Mouse (Mus musculus): ENCODE data around the gene Vsir. TPM values are rescaled to one million over a fixed set of nuclear protein-coding genes. Genes with fewer than 3 reads are reported as not detected.

Vsir gene
- 7.2 and 9.0 TPM in 2 replicates for polyA plus RNA-seq (2015; fragmentation: Nextera tagmentation; extraction: Ambion mirVana)

- peak within 1 kb of the TSS; percentile 66 for H3K9ac ChIP-seq
- 1% methylated on average over 37 of the region's 37 CpGs for WGBS
- ATAC-seq = peak; percentile 77
- peak within 1 kb of the TSS; percentile 87 for H3K27ac ChIP-seq
- peak within 1 kb of the TSS; percentile 86 for H3K4me2 ChIP-seq (replicated peaks)
- peaks cover 55% of the 10 kb centered on the region for H3K4me1 ChIP-seq (replicated peaks)
- no peaks in the 10 kb centered on the region for H3K36me3 ChIP-seq
- H3K9me3 ChIP-seq = no peaks in the 10 kb centered on the region
- no peaks in the 10 kb centered on the region for H3K27me3 ChIP-seq (replicated peaks)
- H3K4me3 ChIP-seq (replicated peaks) = peak within 1 kb of the TSS; percentile 51
Measured at GRCm38 (mm10) chr10:60346701-60347405, at the start of gene Vsir. Gene Vsir, plus strand, starts transcription at chr10:60346851.

GRCm38 (mm10) chr10:60299636-60300035 lies 47.0 kb upstream of the Vsir start:
- H3K4me3 ChIP-seq (replicated peaks) = no peak overlapping the region

GRCm38 (mm10) chr10:60303419-60303818 lies 43.2 kb upstream of the Vsir start:
- no peak for ATAC-seq
- Histone ChIP-seq H3K4me2 (replicated peaks) (no peak overlapping the region), H3K9ac (no peak overlapping the region), H3K9me3 (no peaks in the 10 kb centered on the region), H3K4me1 (replicated peaks) (no peaks in the 10 kb centered on the region), H3K36me3 (peaks cover 34% of the 10 kb centered on the region), H3K4me3 (replicated peaks) (no peak overlapping the region), H3K27ac (no peak overlapping the region), H3K27me3 (replicated peaks) (no peaks in the 10 kb centered on the region)
- WGBS = 88% methylated on average over 17 of the region's 17 CpGs

More at GRCm38 (mm10) chr10:60299636-60300035, 47.0 kb upstream of the Vsir start:
- H3K4me2 ChIP-seq (replicated peaks) = no peak overlapping the region
- peaks cover 49% of the 10 kb centered on the region for H3K36me3 ChIP-seq
- no peaks in the 10 kb centered on the region for H3K9me3 ChIP-seq
- H3K27ac ChIP-seq = no peak overlapping the region
- WGBS = 98% methylated on average over 12 of the region's 12 CpGs
- H3K27me3 ChIP-seq (replicated peaks) = no peaks in the 10 kb centered on the region
- H3K9ac ChIP-seq = no peak overlapping the region
- no peaks in the 10 kb centered on the region for H3K4me1 ChIP-seq (replicated peaks)
- no peak for ATAC-seq

GRCm38 (mm10) chr10:60304854-60305628 lies 41.6 kb upstream of the Vsir start:
- ATAC-seq = peak; percentile 80
- Histone ChIP-seq H3K9me3 (no peaks in the 10 kb centered on the region), H3K4me1 (replicated peaks) (no peaks in the 10 kb centered on the region), H3K36me3 (peaks cover 20% of the 10 kb centered on the region), H3K4me2 (replicated peaks) (no peak overlapping the region), H3K9ac (no peak overlapping the region), H3K27ac (no peak overlapping the region), H3K4me3 (replicated peaks) (no peak overlapping the region), H3K27me3 (replicated peaks) (no peaks in the 10 kb centered on the region)
- WGBS = 59% methylated on average over 15 of the region's 15 CpGs

GRCm38 (mm10) chr10:60310629-60311028 lies 36.0 kb upstream of the Vsir start:
- H3K4me2 ChIP-seq (replicated peaks) = no peak overlapping the region
- H3K27me3 ChIP-seq (replicated peaks) = no peaks in the 10 kb centered on the region
- no peak overlapping the region for H3K4me3 ChIP-seq (replicated peaks)
- no peak for ATAC-seq
- H3K36me3 ChIP-seq = no peaks in the 10 kb centered on the region
- WGBS = 89% methylated on average over 13 of the region's 13 CpGs
- H3K27ac ChIP-seq = no peak overlapping the region
- no peaks in the 10 kb centered on the region for H3K4me1 ChIP-seq (replicated peaks)
- H3K9me3 ChIP-seq = no peaks in the 10 kb centered on the region
- H3K9ac ChIP-seq = no peak overlapping the region

- ATAC-seq = no peak
- no peaks in the 10 kb centered on the region for H3K4me1 ChIP-seq (replicated peaks)
- no peaks in the 10 kb centered on the region for H3K9me3 ChIP-seq
- no peak overlapping the region for H3K27ac ChIP-seq
- H3K27me3 ChIP-seq (replicated peaks) = no peaks in the 10 kb centered on the region
- H3K4me2 ChIP-seq (replicated peaks) = no peak overlapping the region
- H3K36me3 ChIP-seq = no peaks in the 10 kb centered on the region
- H3K4me3 ChIP-seq (replicated peaks) = no peak overlapping the region
- no peak overlapping the region for H3K9ac ChIP-seq
- 90% methylated on average over 5 of the region's 5 CpGs for WGBS
Measured at GRCm38 (mm10) chr10:60313606-60314005, 33.0 kb upstream of the Vsir start.

GRCm38 (mm10) chr10:60316166-60316565 lies 30.5 kb upstream of the Vsir start:
- H3K27me3 ChIP-seq (replicated peaks) = no peaks in the 10 kb centered on the region
- 93% methylated on average over 4 of the region's 4 CpGs for WGBS

GRCm38 (mm10) chr10:60328963-60329650 lies 17.5 kb upstream of the Vsir start:
- Histone ChIP-seq H3K36me3 (no peaks in the 10 kb centered on the region), H3K27ac (peak overlapping the region; percentile 81), H3K9me3 (no peaks in the 10 kb centered on the region), H3K27me3 (replicated peaks) (no peaks in the 10 kb centered on the region), H3K4me2 (replicated peaks) (peak overlapping the region; percentile 22; the same call in 1 of the 2 replicates), H3K4me1 (replicated peaks) (peaks cover 21% of the 10 kb centered on the region), H3K9ac (no peak overlapping the region), H3K4me3 (replicated peaks) (no peak overlapping the region)
- WGBS = 44% methylated on average over 11 of the region's 11 CpGs
- peak; percentile 76 for ATAC-seq

More at GRCm38 (mm10) chr10:60316166-60316565, 30.5 kb upstream of the Vsir start:
- ATAC-seq = no peak
- Histone ChIP-seq H3K27ac (no peak overlapping the region), H3K4me1 (replicated peaks) (no peaks in the 10 kb centered on the region), H3K4me3 (replicated peaks) (no peak overlapping the region), H3K9me3 (no peaks in the 10 kb centered on the region), H3K36me3 (no peaks in the 10 kb centered on the region), H3K9ac (no peak overlapping the region), H3K4me2 (replicated peaks) (no peak overlapping the region)

GRCm38 (mm10) chr10:60334583-60334982 lies 12.1 kb upstream of the Vsir start:
- no peak overlapping the region for H3K9ac ChIP-seq
- 54% methylated on average over 7 of the region's 7 CpGs for WGBS
- no peaks in the 10 kb centered on the region for H3K36me3 ChIP-seq
- 0 out of 2 replicates have a peak overlapping the region, but pooled peaks have one; percentile 9 for H3K4me2 ChIP-seq (replicated peaks)
- no peak overlapping the region for H3K4me3 ChIP-seq (replicated peaks)
- peak; percentile 92 for ATAC-seq
- H3K4me1 ChIP-seq (replicated peaks) = peaks cover 20% of the 10 kb centered on the region
- peak overlapping the region; percentile 75 for H3K27ac ChIP-seq
- no peaks in the 10 kb centered on the region for H3K27me3 ChIP-seq (replicated peaks)
- H3K9me3 ChIP-seq = no peaks in the 10 kb centered on the region

GRCm38 (mm10) chr10:60335021-60335420 lies 11.6 kb upstream of the Vsir start:
- no peak for ATAC-seq
- 91% methylated on average over 4 of the region's 4 CpGs for WGBS
- no peak overlapping the region for H3K27ac ChIP-seq
- no peaks in the 10 kb centered on the region for H3K9me3 ChIP-seq
- peaks cover 16% of the 10 kb centered on the region for H3K4me1 ChIP-seq (replicated peaks)
- no peak overlapping the region for H3K4me3 ChIP-seq (replicated peaks)
- no peaks in the 10 kb centered on the region for H3K27me3 ChIP-seq (replicated peaks)
- no peaks in the 10 kb centered on the region for H3K36me3 ChIP-seq
- no peak overlapping the region for H3K4me2 ChIP-seq (replicated peaks)
- H3K9ac ChIP-seq = no peak overlapping the region

- Histone ChIP-seq H3K4me3 (replicated peaks) (no peak overlapping the region), H3K27ac (no peak overlapping the region), H3K9me3 (no peaks in the 10 kb centered on the region), H3K4me2 (replicated peaks) (no peak overlapping the region), H3K36me3 (no peaks in the 10 kb centered on the region), H3K27me3 (replicated peaks) (no peaks in the 10 kb centered on the region), H3K4me1 (replicated peaks) (peaks cover 7% of the 10 kb centered on the region), H3K9ac (no peak overlapping the region)
- ATAC-seq = no peak
- 73% methylated on average over 9 of the region's 9 CpGs for WGBS
Measured at GRCm38 (mm10) chr10:60341528-60341927, 5.1 kb upstream of the Vsir start.

GRCm38 (mm10) chr10:60344111-60344510 lies 2.5 kb upstream of the Vsir start:
- Histone ChIP-seq H3K9me3 (no peaks in the 10 kb centered on the region), H3K4me1 (replicated peaks) (peaks cover 33% of the 10 kb centered on the region), H3K27ac (no peak overlapping the region), H3K36me3 (no peaks in the 10 kb centered on the region), H3K4me3 (replicated peaks) (no peak overlapping the region), H3K4me2 (replicated peaks) (no peak overlapping the region), H3K27me3 (replicated peaks) (no peaks in the 10 kb centered on the region), H3K9ac (no peak overlapping the region)
- ATAC-seq = no peak
- WGBS = 75% methylated on average over 3 of the region's 3 CpGs
